8 mouse cellular contexts compared by ENCODE assay signal in the genomic region with DNA sequence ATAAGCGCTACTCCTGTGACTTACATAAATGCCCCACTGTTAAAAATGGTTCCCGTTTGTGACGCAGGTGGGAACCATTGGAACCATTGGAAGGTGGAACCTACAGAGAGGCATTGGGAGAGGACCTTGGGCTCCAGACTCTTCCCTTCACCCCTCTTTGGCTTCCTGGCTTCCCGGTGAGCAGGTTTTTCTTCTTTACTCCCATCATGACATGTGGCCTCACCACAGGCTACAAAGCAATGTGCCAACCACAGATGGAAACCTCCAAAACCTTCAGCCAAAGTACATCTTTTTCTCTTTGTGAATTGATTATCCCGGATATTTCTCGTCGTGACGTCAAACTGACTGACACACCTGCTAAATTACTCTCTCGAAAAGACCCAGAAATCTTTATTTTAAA.
"Had no signal": no experiment of that assay in that cellular context is flagged by ENCODE, and none has a peak within 500 bp of the region (broad histone marks: within the 10 kb centered on the region; RNA-seq: fewer than 3 reads in every experiment).

No protein-coding gene starts in this region.

- H3K9me3 ChIP-seq: kidney, embryonic 15.5 days; limb, embryonic 15.5 days; midbrain, embryonic 12.5 days had no signal

- H3K36me3 ChIP-seq: kidney, embryonic 15.5 days; limb, embryonic 15.5 days; midbrain, embryonic 12.5 days had no signal

- ATAC-seq: midbrain, embryonic 16.5 days had no signal

- H3K27me3 ChIP-seq: kidney, embryonic 15.5 days; limb, embryonic 15.5 days; midbrain, embryonic 12.5 days had no signal

- DNase-seq: kidney, postnatal 14 days; lung, adult 18-20 months; thymus, postnatal 36 days had no signal

- H3K4me2 ChIP-seq: kidney, embryonic 15.5 days; limb, embryonic 15.5 days; midbrain, embryonic 12.5 days had no signal

- H3K4me1 ChIP-seq: midbrain, embryonic 12.5 days had no signal

- H3K27ac ChIP-seq: limb, embryonic 15.5 days; liver, embryonic 14.5 days; midbrain, embryonic 12.5 days had no signal

- H3K4me3 ChIP-seq: kidney, embryonic 15.5 days; limb, embryonic 15.5 days; midbrain, embryonic 12.5 days had no signal

- H3K9ac ChIP-seq: kidney, embryonic 15.5 days; limb, embryonic 15.5 days; liver, embryonic 14.5 days; midbrain, embryonic 12.5 days had no signal
